Mouse (Mus musculus) kidney, adult 9 months (tissue): ENCODE data around the gene Iqch.

Source experiments
- DNase-seq: peaks from one replicate; pipeline ENCODE4 v3.0.0; 2022

Iqch gene

DNA sequence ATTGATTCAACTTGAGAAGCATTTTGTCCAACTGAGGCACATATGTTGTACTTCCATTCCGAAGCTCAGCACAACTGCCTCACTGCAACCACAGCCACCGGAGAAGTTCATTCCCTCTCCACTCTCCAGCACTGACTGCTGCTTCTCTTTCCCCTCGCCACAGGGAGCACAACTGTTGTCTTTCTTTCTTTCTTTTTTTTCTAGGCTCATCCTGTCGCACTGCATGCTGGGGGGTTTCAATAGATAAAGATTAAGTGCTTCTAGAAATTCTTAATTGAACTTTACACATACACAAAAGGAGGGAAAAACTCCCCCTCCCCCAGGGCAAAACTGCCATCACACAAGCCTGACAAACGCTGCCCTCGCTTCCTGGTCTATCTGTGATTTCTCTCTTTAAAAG lies 113.1 kb downstream of the Iqch start:
- no peak for DNase-seq

DNA sequence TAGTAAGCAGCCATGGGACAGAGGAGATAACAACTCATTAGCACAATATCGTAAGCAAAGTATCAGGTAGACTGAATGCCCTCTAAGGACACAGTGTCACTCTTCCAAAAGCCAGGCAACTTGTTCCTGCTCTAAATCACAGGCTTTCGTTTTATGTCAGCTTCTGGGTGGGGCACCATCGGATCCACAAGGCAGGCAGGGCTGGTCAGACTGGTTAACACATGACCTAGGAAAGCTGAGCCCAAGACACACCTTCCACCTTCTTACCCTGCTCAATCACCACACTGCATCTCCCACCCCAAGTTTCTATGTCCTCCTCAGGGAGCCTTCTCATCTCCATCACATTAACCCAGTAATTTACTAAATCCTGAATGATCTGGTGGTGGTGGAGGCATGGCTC lies 136.7 kb downstream of the Iqch start:
- DNase-seq, result no peak

DNA sequence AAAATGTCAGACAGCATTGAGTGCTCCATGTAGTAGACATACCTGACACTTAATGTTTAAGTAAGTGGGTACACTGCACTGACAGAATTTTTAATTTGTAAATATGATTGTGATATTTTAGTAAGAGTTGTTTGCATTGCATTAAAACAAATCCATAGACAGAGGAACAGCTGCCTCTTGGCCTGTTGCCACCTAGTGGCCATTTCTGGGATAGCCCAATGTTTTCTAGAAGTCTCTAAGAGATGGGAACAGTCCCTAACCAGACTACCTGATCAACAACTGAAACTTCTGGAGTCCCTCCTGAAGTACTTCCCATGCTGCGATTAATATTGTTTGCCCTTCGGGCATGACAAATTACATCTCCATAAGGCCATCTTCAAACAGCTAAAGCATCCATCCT lies 140.0 kb downstream of the Iqch start:
- DNase-seq, result peak; percentile 87

DNA sequence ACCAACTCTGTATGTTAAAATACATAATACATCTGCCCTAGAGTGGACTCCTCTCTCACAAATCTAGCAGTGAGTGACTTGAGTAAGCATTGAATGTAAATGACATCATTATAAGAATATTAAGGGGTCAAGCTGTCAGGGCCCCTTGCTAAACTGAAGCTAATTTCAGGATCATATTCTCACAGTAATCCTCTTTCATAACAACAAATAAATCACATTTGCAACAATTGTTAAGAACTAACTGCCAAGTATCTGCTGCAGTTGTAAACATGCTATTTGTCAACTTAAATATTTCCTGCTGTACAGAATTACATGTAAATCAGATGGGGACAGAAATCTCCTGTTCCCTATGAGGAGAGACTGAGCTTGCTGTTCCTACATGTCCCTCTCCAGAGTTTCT lies 145.9 kb downstream of the Iqch start:
- no peak for DNase-seq

DNA sequence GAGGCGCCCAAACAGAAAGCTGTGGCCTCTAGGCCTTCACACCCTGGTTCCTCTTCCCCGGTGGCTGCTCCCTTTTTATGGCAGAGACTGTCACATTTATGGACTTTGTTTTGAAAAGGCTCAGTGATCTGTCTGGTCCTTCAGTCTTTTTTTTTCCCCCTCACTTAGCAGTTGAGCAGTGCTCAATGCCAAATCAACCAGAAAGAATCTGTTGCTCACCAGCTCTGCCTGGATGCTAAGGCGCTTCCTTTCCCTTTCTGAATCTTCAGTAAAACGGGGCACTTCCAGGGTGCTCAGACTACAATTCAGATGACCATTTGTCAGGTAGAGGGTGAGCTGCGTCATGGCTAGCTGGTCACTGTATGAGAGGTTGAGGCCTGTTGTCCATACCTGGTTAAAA lies 148.0 kb downstream of the Iqch start:
- no peak for DNase-seq

DNA sequence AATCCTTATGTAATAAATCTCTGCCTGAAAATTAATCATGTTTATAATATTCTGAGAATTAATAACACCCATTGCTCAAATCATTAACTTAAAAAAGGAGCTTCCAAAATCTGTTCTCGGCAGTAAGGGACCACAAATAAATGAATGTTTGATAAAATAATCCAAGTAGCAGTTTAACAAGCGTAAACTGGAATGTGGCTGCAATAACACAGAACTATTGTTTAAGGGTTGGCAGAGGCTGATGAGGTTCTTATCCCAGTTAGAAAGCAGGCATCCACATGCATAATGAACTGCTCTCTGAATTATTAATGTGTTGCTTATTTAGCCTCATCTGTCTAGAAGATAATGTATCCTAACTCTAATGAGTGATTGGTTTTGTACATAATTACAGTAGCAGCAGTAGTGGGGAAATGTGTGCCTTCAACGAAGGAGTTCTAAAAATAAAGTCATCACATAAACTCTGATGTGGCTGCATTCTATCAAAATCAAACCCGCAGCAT lies 151.7 kb downstream of the Iqch start:
- no peak for DNase-seq

DNA sequence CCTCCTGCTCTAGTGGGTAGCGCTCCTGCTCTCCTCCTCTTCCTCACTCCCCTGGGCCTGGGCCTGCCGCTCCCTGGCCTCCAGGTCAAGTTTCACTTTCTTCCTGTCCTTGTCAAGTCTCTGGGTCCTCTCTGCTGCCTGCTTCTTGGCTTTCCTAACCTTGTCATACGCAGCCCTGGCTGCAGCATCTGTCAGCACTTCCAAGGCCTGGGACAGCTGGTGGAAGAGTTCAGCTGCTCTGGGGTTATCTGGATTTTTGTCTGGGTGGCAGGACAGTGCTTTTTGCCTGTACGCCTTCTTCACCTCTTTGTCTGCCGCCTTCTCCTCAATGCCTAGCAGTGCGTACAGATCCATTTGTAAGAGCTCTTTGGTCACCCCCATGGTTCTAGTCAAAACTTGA lies 158.6 kb downstream of the Iqch start:
- DNase-seq, result no peak

DNA sequence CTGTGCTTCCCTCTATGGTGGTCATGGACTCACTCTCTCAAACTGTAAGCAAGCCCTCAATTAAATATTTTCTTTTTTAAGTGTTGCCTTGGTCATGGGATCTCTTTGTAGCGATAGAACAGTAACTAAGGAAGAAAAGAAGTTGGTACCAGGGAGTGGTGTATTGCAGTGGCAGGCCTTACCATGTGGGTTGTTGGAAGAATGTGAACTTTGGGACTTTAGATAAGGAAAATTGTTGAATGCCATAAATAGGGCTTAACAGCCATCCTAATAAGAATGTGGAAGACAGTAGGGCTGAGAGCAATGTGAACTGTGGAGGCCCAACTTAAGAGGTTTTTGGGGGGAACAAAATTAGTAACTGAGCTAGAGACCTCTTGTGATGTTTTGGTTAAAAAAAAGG lies 171.6 kb downstream of the Iqch start:
- no peak for DNase-seq

DNA sequence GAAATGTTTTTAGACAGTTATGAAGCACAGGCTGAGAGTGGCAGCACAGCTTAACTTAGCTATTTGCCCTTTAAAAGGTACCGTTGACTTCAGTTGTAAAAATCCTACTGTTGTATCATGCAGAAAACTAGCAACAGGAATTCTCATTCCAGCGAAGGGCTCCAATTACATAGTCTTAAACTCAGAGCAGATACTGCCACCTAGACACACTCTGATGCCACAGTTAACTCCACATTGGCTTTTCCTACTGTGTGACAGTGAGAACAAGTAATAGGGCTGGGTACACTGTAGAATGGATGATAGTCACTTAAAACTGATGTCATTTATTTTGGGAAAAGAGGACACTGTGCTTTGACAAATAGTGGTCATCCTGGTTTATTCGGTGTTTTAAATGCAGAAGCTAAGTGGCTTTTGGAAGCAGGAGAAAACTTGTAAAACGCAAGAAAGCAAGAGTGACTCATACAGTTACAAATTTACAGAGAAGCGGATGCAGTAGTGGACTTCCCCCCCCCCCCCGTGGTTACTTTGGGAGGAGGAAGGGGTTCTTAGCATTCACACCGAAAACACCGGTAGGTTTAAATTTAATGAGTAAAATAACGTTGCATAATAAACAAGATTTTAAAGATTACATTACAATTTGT lies 181.1 kb downstream of the Iqch start:
- DNase-seq, result peak; percentile 36

DNA sequence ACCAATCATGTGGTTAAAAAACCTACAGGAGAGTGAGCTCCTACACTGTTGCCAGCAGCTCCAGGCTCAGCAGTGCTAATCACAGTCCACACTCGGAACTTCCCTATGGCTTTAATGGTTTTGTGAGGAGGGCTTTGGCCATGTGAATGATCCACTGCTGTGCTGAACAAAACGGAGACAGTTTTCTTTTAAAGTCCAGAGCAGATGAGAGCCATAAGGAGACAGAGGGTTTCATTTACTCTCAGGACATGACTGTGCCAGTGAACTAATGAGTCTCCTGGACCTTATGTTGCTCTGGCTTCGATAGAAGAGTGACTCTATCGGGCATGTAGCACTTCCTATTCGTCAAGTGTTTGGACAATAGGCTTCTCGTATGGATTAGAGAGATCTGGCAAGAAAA lies 181.9 kb downstream of the Iqch start:
- no peak for DNase-seq

DNA sequence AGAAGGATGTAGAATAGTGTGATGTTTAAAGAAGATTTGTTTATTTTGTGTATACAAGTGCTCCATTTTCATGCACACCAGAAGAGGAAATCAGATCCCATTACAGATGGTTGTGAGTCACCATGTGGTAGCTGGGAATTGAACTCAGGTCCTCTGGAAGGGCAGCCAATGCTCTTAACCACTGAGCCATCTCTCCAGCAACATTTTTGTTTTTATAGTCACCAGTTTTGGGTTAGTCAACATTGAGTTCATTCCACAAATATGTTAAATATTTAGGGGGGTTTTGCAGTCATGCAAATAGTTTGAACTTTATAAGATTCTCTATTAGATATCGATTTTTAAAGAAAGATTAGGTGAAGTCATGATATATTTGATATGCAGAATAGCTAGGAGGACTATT lies 202.1 kb downstream of the Iqch start:
- DNase-seq, result no peak

DNA sequence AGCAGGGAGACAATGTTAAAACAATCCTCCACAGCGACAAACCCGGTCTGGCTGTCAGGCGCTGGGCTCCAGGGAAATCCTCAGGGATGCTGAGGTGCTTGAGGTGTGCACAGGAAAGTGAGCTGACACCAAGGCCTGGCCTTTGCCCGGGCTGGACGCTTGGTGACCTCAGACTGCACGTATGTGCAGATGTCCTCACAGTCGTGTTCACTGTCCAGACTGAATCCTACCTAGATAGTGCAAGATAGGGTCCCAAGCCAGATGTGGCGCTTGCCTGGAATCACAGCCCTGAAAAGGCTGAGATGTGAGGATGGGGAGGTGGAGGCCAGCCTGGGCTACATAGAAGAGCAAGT lies 202.9 kb downstream of the Iqch start:
- DNase-seq, result no peak

DNA sequence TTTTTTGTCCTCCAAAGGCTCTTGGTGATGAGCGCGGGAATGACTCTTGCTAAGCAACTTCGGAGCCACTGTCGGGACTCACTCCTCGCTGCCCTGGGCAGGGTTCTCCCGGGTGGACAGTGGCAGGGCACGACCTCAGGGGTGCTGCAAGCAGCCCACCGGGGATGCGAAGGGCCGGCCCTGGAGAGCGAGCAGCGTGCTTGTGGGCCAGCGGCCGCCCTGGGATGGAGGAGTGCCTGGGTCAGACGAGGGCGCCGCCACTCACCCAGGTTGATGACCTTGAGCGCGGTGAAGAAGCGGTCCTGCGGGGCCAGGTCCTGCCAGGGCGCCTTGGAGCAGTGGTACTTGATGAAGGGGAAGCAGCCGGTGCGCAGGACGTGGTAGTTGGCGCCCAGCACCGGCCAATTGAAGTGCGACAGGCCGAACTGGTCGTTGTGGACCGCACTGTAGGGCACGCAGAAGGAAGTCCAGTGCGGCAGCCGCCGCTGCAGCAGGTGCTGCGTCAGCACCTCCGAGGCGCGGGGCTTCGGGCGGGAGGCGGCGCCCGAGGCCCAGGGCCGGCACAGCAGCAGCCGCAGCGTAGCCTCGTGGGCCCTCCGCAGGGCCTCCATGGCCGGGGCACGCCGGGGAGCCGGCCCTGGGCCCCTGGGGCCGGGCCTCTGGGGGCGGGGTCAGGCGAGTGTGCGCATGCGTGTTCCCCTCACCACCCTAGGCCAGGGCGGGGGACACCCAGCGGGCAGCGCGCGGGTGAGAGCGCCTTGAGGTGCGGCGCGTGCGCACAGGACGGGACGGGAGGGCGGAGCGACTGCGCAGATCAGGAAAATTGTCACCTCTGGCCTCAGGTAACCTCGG lies 203.5 kb downstream of the Iqch start, which contains the start of gene 2300009A05Rik:
Gene 2300009A05Rik, minus strand, starts transcription at position 636 of the 852 bp plus-strand sequence.
- DNase-seq, result peak; percentile 97

DNA sequence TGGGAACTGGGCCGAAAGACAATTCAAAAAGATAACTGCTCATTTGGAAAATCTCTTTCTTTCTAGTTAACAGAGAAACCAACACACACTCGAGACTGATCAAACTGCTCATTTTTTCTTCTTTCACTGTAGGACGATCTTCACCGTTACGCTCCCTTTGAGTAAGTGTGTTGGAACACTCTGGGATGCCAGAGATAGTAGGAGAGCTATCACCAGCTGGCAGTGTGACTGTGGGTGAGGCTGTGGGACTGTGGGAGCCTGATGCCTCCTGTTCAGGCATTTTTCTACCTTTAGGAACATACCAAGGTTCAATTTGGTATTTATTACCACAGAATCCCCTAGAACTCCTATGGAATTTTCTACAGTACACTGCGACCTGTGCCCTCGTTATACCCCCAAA lies 206.7 kb downstream of the Iqch start:
- no peak for DNase-seq

DNA sequence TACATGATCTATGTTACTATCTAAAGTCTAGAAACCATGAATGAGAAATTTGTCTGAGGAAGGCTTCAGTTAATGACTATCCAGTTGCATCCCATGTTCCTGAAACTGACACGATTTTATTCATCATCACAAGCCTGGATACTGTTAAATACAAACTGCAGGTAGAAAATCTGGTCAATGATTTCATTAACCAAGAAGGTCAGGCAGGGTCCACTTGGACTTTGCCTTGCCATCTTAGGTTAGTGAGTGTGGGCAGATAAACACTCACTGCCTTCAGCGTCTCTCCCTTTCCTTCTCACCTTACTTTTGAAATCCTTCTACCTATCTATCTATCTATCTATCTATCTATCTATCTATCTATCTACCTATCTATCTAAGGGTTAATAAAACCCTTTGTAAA lies 211.0 kb downstream of the Iqch start:
- DNase-seq, result peak; percentile 86

DNA sequence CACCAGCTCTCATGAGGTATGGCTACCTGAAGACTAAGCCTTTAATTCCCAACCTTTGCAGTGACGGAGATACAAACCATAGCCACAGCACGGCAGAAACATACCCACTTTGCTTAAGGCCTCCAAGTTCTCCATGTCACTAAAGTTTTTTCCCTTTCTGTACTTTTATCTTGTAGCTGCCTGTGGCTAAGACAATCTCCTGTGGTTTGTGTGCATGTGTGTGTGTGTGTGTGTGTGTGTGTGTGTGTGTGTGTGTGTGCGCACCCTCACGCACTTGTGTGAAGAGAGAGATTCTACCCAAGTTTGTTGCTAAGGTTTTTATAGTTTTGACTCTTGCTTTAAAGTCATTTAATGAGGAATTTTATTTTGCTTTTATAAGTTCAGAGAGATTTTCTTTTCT lies 219.5 kb downstream of the Iqch start:
- DNase-seq, result no peak

DNA sequence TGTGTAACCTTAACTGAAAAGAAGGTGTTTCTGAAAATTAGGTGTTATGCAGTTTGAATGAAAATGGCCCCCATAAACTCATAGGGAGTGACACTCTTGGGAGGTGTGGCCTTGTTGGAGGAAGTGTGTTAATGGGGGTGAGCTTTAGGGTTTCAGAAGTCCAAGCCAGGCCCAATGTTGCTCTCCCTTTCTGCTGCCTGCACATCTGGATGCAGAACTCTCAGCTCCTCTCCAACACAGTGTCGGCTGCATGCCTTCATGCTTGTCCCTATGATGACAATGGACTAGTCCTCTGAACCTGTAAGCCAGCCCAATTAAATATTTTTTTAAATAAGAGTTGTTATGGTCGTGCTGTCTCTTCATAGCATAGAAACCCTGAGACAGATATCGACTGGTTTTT lies 222.0 kb downstream of the Iqch start:
- no peak for DNase-seq

DNA sequence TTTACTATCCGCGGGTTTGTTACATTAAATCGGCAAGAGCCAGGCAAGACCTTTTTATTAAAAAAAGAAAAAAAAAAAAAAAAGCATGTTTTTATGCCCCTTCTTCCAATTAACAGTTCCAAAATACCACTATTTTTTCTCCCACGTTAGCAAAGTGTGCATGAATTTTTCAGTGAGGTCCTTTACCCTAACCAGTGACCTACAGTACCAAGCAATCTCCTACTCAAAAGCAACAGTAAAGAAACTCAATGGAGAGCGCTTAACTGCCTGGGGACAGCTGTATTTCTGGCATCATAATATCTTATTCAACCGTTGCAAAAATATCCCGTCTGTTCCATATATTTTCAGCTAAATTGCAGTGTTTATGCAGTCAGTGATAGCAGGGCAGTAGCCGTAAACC lies 224.1 kb downstream of the Iqch start:
- no peak for DNase-seq

DNA sequence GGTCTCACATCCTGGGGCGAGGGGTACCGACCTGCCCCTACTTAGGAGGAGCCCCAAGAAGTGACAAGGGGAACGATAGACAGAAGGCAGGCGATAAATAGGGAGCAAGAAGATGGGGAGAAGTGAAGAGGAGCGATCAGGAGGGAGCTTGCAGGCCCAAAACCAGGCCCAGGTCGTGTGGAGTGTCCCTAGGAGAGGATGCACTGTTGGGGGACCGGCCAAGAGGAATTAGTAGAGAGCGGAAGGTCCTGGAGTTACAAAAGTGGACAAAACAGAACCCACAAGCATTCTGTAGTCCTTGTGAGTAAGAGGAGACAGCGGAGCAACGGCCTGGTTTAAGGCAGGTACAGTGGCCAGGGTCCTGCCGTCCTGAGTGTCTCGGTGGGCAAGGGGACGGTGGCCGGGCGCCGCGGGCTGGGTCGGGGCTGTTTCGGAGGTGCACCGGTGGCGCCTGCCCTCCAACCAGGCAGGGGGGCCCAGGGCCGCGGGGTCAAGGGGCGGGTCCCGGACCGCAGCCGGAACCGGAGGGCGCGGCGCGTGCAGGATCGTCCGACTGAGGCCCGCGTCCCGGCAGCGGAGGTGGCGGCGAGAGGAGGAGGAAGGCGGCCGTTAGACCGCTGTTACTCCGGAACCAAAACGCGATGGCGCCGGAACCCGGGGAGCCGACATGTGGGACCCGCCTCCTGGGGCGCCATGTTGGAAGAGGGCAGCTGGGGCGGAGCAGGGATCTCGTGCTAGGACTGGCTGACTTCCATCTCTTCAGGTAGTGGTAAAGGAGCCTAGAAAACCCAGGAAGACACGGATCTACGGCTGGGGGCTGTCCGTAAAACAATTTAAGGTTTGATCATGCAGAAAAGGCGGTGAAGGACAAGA lies 224.8 kb downstream of the Iqch start, which contains the start of gene Map2k5:
Gene Map2k5, minus strand, starts transcription at position 633 of the 873 bp plus-strand sequence.
- DNase-seq, result peak; percentile 93

DNA sequence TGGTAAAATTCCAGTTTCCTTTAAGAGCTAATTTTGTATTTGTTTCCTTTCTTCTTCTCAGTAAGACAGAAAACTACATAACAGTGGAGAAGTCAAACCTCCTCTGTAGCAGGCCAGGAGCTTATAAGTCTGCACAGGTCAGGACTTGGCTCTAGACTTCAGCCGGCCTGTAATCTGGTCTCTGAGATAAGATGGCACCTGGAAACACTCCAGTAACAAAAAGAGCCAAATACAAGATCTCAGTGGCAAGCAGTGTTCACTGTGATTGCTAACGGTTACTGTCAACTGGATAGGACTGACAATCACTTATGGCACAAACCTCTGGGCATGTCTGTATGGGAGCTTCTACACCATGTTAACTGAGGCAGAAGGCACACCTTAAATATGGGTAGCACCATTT lies 229.0 kb downstream of the Iqch start:
- no peak for DNase-seq

DNA sequence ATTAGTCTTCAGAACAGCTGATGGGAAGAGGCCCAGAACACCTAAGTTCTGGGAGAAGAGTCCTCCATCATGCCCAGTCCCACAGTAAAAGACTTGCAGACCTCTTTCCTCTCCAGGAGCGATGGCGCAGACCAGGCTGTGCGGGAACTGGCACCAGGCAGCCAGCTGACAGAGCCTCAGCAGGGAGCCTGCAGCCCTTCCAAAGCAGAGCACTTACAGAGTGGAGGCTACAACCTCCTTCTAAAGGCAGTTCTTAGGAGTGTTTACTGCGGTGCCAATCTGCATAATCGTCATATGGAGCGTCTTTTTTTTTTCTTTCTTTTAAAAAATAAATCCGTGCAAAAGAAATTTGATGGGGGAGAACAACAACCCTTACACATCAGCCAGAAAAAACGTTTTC lies 229.8 kb downstream of the Iqch start:
- no peak for DNase-seq
